Mouse (Mus musculus) 3134 (cell line): Measurements from ENCODE around the gene Grip1.

ENCODE experiments used
- DNase-seq: peaks from one replicate; pipeline ENCODE4 v3.0.0-alpha.2; 2011; ENCODE audit warnings: low spot score; ENCODE audit not compliant: insufficient read length; ENCODE audit errors: extremely low read depth

Grip1 gene

DNA sequence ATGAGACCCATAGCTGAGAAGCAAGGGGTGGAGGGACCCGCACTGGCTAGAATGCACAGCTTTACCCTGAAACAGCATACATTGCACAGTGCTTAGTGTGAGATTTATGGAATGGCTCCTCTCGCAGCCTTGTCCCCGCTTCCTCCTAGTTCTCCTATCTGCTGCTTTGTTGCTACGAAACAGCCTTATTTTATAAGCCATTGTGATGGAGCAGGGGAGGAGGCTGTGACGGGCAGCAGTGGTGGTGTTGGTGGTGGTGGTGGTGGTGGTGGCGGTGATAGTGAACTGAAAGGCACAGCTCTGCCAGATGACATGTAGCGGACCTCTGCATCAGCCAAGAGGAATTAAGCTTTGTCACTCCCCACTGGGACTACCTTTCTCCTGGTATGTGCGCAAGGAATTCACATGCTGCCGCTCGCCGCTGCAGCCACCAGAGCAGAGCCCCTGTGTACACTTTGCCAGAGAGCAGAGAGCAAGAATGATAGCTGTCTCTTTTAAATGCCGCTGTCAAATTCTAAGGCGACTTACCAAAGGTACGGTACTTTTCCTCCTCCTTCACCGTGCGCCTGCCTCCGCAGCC is 365.6 kb downstream of the Grip1 start:
- no peak for DNase-seq

GRCm38 (mm10) chr10:119819740-119820139 is 366.1 kb downstream of the Grip1 start:
- no peak for DNase-seq

DNA sequence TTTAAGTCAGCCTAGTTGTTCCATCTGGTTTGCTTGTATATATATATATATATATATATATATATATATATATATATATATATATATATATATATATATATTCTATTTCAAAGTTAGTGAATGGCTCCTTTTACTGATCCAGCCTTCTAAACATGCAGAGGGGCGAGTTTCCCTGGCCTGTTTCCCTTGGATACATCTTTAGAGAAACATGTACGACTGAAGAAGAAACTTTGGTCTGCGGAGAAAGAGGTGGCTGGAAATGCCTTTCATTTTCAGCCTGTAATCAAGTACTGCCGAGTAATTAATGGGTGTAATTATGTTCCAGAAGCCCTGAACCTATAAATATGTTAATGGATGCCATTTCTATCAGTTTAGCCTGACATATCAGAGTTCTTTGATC is 366.8 kb downstream of the Grip1 start:
- DNase-seq = no peak

- DNase-seq = no peak
These were observed 370.1 kb downstream of the Grip1 start for GRCm38 (mm10) chr10:119823691-119824090.

- DNase-seq = no peak
These were observed 370.9 kb downstream of the Grip1 start for GRCm38 (mm10) chr10:119824521-119824920.

- no peak for DNase-seq
These were observed 376.8 kb downstream of the Grip1 start for GRCm38 (mm10) chr10:119830388-119830956.

- DNase-seq = peak; percentile 10
These were observed 377.5 kb downstream of the Grip1 start for GRCm38 (mm10) chr10:119831086-119831485.

GRCm38 (mm10) chr10:119833334-119833733 is 379.7 kb downstream of the Grip1 start:
- no peak for DNase-seq

- DNase-seq = no peak
These were observed 380.5 kb downstream of the Grip1 start for GRCm38 (mm10) chr10:119834122-119834521.

DNA sequence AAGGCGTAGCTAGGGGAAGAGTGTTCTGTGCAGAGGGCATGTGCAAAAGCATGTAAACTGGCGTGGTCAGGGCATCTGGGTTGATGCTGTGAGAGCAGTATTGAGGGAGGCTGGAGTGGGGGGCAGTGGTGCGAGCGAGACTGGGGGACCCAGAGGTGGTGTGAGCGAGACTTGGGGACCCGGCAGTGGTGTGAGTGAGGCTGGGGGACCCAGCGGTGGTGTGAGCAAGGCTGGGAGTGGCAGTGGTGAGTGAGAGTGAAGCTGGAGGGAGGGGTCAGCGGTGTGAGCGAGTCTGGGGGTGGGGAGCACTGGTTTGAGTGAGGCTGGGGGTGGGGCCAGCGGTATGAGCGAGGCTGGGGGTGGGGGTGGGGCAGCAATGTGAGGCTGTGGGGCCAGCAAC is 386.0 kb downstream of the Grip1 start:
- no peak for DNase-seq

DNA sequence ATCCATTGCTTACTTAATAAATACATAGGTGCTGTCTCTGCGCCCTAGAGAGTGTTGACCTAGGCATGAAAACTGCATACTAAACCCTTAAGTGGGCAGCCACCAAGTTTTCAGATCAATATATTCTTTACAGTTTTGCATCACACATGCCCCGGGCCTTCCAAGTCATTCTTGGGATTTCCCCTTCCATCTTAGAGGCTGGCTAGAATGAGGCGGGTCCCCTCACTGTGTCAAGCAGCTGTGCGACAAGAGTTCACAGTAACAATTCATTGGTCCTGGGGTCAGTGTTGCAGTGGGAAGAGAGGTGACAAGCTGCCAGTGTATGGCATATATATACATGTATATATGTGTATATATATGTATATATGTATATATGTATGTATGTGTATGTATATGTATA is 388.4 kb downstream of the Grip1 start:
- DNase-seq = no peak

- no peak for DNase-seq
These were observed 392.2 kb downstream of the Grip1 start for GRCm38 (mm10) chr10:119845705-119846410.

DNA sequence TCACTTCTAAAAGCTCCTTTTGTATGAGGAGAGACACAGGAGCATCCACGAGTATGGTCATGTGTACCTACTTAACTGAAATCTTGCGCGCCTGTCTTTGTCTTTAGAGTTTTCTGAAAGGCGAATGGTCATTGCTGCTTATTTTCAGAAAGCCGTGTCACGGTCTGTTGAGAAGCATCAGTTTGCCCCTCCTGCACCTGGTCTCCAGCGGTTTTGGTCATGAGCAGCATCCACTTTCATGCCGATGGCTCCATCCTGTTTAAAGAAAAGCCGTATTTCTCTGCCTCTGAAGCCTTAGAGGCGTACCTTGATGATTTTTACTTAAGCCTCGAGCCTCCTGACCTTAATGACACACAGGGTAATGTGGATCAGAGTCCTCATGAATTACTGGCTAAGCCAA is 398.0 kb downstream of the Grip1 start:
- no peak for DNase-seq

GRCm38 (mm10) chr10:119852582-119853135 is 399.0 kb downstream of the Grip1 start:
- no peak for DNase-seq

DNA sequence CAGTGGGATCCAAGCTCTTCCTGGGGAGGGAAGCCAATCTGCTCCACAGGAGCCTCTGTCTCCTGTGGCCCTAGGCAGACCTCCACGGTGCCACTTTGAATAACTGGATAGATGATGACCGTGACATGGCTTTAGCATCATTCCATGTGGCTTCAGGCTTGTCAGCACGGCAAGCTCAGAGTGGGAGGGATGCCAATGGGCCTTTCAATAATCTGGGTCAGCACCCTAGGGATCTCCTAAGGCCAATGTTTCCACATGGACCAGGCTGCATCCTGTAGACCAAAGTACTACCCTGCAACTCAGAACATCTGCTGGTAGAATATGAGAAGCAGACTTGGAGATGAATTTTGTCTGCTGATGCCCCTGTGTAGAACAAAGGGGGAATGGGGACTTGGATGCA is 414.1 kb downstream of the Grip1 start:
- DNase-seq = no peak

GRCm38 (mm10) chr10:119868995-119869579 is 415.5 kb downstream of the Grip1 start:
- DNase-seq = peak; percentile 10

GRCm38 (mm10) chr10:119876721-119877120 is 423.1 kb downstream of the Grip1 start:
- DNase-seq = peak; percentile 68

DNA sequence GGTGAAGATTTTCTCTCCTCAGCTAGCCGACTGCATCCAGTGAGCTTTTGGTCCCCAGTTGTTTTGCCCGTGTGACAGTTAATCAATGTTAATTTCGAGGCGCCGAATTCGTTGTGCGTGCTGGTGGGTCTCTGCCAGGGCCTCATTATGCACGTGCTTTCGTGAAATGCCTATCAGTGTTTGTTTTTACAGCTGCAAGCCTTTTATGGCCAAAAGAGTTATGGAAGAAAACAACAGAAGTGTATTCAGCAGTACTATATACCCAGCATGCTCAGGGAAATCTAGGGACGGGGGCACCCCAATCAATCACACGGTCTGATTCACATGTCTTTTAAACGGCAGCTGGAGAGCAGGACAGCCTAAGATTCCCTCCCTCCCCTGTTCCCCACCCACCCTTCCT is 424.7 kb downstream of the Grip1 start:
- no peak for DNase-seq

GRCm38 (mm10) chr10:119884591-119884990 is 431.0 kb downstream of the Grip1 start:
- no peak for DNase-seq

GRCm38 (mm10) chr10:119885563-119885962 is 431.9 kb downstream of the Grip1 start:
- no peak for DNase-seq

- no peak for DNase-seq
These were observed 433.1 kb downstream of the Grip1 start for GRCm38 (mm10) chr10:119886681-119887080.

- DNase-seq = no peak
These were observed 449.1 kb downstream of the Grip1 start for GRCm38 (mm10) chr10:119902754-119903153.
